Mouse (Mus musculus): ENCODE measurements at regions not wholly inside any gene's neighbourhood (a gene's known extent, or its start where the extent isn't known, plus 50 kb on each side); places are given as distances from the start of the nearest gene placed in this dataset.
A peak's percentile ranks its signal among the peaks of the same experiment; 100 is the strongest.
"Not testable (repeated sequence)": the region's sequence is repeated elsewhere in the genome, so short reads cannot be mapped to it uniquely, and the experiment has no call there.

- not testable (repeated sequence) for DNase-seq (ENCODE audit: low spot score)
Measured at GRCm38 (mm10) chr16:3334355-3334754, 256.5 kb upstream of the Olfr161 start.

DNA sequence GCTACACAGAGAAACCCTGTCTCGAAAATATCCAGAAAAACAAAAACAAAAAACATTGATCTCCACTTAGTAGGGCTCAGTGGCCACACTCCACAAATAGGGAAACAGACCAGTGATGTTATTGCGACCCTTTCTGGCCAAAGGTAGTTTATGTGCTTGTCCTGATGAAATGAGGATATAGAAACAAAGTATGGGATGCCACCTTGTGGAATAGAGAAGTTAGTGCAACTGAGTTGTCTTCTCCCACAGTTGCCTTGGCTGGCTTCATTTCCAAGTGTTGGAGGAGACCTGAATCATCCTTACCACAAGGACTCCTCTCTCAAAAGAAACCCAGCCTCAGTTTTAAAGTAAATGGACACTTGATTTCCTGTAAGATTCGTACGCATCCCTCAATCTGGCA lies 247.5 kb upstream of the Olfr161 start:
- not testable (repeated sequence) for DNase-seq (ENCODE audit: low spot score)

DNA sequence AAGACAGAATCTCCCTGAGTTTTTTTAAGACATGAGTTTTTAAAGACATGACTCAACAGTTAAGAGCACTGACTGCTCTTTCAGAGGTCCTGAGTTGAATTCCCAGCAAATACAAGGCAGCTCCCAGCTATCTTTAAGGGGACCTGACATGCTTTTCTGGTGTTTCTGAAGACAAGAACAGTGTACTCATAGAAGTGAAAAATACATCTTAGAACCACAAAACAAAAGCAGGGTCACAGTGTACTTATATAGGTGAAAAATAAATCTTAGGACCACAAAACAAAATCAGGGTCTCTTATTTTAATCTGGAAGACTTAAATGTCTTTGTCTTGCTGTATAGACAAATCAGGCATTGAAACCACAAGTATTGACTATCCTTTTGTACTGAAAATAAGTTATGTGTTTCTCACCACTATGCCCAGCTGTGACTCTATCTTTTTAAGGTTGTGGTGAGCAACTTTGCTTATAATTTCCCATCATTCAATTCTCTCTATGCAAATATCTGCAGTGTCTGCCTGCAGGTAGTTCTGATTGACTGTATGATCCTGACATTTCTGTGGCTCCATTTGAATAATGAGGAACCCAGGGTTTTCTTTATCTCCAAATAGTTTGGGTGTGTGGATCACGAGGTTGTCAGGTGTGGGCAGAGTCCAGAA lies 246.0 kb upstream of the Olfr161 start:
- DNase-seq (ENCODE audit: low spot score) = not testable (repeated sequence)

GRCm38 (mm10) chr16:3349382-3349781 lies 241.5 kb upstream of the Olfr161 start:
- DNase-seq (ENCODE audit: low spot score) = peak; percentile 3

- DNase-seq (ENCODE audit: low spot score) = not testable (repeated sequence)
Measured at GRCm38 (mm10) chr16:3349850-3350547, 240.8 kb upstream of the Olfr161 start.

- not testable (repeated sequence) for DNase-seq (ENCODE audit: low spot score)
Measured at GRCm38 (mm10) chr16:3350668-3351507, 240.0 kb upstream of the Olfr161 start.

DNA sequence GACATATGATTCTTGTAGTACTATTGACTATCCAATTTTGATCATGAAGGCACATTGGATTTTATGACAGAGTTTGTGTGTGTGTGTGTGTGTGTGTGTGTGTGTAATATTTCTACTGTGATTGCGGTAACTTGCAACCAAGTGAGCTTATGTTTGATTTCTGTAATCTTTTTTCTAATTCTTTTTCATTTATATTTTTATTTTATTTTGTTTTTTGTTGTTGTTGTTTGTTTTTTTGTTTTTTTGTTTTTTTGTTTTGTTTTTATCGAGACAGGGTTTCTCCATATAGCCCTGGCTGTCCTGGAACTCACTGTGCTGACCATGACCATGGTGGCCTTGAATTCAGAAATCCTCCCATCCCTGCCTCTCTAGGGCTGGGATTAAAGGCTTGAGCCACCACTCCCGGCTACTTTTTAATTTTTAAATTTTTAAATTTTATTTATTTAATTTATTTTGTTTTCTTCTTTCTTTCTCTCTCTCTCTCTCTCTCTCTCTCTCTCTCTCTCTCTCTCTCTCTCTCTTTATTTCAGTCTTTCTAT lies 239.3 kb upstream of the Olfr161 start:
- DNase-seq (ENCODE audit: low spot score) = not testable (repeated sequence)
